19 mouse cellular contexts compared by ENCODE assay signal in genomic region chr9:98314059-98314650, GRCm38 (mm10). TPM values are rescaled to one million over a fixed set of nuclear protein-coding genes. Genes with fewer than 3 reads are reported as not detected.
DNase-seq lines count a peak whose midpoint lies in the region; ATAC-seq and TF ChIP-seq lines count a peak whose summit lies in the region.
"Had no signal": no experiment of that assay in that cellular context is flagged by ENCODE, and none has a peak within 500 bp of the region (broad histone marks: within the 10 kb centered on the region; RNA-seq: fewer than 3 reads in every experiment).

No protein-coding gene starts in this region.

- no peak overlapping the region for H3K9ac ChIP-seq in liver, adult 2 months (ENCODE audit: low read depth, low read length)
- H3K9ac ChIP-seq in forebrain, embryonic 12.5 days = no peak overlapping the region
- H3K9ac ChIP-seq: embryonic facial prominence, embryonic 15.5 days had no signal

- H3K9me3 ChIP-seq in forebrain, embryonic 12.5 days = no peaks in the 10 kb centered on the region
- H3K9me3 ChIP-seq: embryonic facial prominence, embryonic 15.5 days had no signal

- no peaks in the 10 kb centered on the region for H3K27me3 ChIP-seq in liver, adult 2 months (ENCODE audit: control insufficient read depth, insufficient read depth, low read length)
- no peaks in the 10 kb centered on the region for H3K27me3 ChIP-seq in myocyte (ENCODE audit: control insufficient read depth, insufficient read depth, insufficient read length)
- no peaks in the 10 kb centered on the region for H3K27me3 ChIP-seq in forebrain, embryonic 12.5 days
- H3K27me3 ChIP-seq: embryonic facial prominence, embryonic 15.5 days had no signal

- no peaks in the 10 kb centered on the region for H3K79me2 ChIP-seq in liver, adult 2 months (ENCODE audit: control insufficient read depth, insufficient read depth, low read length)
- no peaks in the 10 kb centered on the region for H3K79me2 ChIP-seq in myocyte (ENCODE audit: control insufficient read depth, insufficient read depth)

- peak overlapping the region; percentile 70 for H3K4me2 ChIP-seq in myocyte (ENCODE audit: low read depth)
- no peak overlapping the region for H3K4me2 ChIP-seq in forebrain, embryonic 12.5 days
- H3K4me2 ChIP-seq: embryonic facial prominence, embryonic 15.5 days had no signal

- H3K36me3 ChIP-seq in liver, adult 2 months (ENCODE audit: control insufficient read depth, insufficient read depth, low read length) = no peaks in the 10 kb centered on the region
- H3K36me3 ChIP-seq in myocyte (ENCODE audit: control insufficient read depth, insufficient read depth) = no peaks in the 10 kb centered on the region
- no peaks in the 10 kb centered on the region for H3K36me3 ChIP-seq in forebrain, embryonic 12.5 days (replicated peaks)
- H3K36me3 ChIP-seq: embryonic facial prominence, embryonic 15.5 days had no signal

- intact Hi-C loops in gastrocnemius, postnatal 14 days (cut with DNase I; ENCODE audit: low total_unique reads) = no loop called here

- no peak overlapping the region for H3K4me3 ChIP-seq in liver, adult 2 months (ENCODE audit: insufficient read depth, low read depth, low read length)
- no peak overlapping the region for H3K4me3 ChIP-seq in myocyte
- H3K4me3 ChIP-seq in forebrain, embryonic 12.5 days (replicated peaks) = no peak overlapping the region
- H3K4me3 ChIP-seq: embryonic facial prominence, embryonic 15.5 days; left cerebral cortex, adult 2 months had no signal

- DNase-seq in adrenal gland, adult 8-10 months = peak; percentile 15
- no peak for DNase-seq in adrenal gland, adult 18-20 months (ENCODE audit: low spot score in 2 of 2)
- DNase-seq in adrenal gland, postnatal 36 days = peak; percentile 26
- peak; percentile 15 for DNase-seq in liver, adult 2 months (ENCODE audit: extremely low read depth, low read depth, low spot score)
- DNase-seq in thymus, postnatal 36 days = no peak
- DNase-seq in gastrocnemius, postnatal 14 days = no peak
- DNase-seq: cerebellum, adult 11-12 months; heart, postnatal 10 days; kidney, adult 2 months; kidney, postnatal 36 days; lung, postnatal 36 days; midbrain, embryonic 14.5 days; right cerebral cortex, postnatal 25 days; thymus, adult 2 months had no signal

- peaks cover 7% of the 10 kb centered on the region for H3K4me1 ChIP-seq in liver, adult 2 months (ENCODE audit: control insufficient read depth, insufficient read depth, low read length)
- H3K4me1 ChIP-seq in forebrain, embryonic 12.5 days = peaks cover 5% of the 10 kb centered on the region
- H3K4me1 ChIP-seq: embryonic facial prominence, embryonic 15.5 days had no signal

- ATAC-seq in forebrain, embryonic 12.5 days (ENCODE audit: low FRiP score) = no peak
- ATAC-seq: hindbrain, postnatal 0 days had no signal

- no peak overlapping the region for H3ac ChIP-seq in myocyte (ENCODE audit: control insufficient read depth, insufficient read length)

- TF ChIP-seq CTCF in liver, adult 2 months (IDR thresholded peaks at IDR 0.05; ENCODE audit: low read depth, low read length) = no peak

- H3K27ac ChIP-seq in liver, adult 2 months (replicated peaks; ENCODE audit: insufficient read depth, low read depth, low read length) = no peak overlapping the region
- no peak overlapping the region for H3K27ac ChIP-seq in forebrain, embryonic 12.5 days
- H3K27ac ChIP-seq: embryonic facial prominence, embryonic 15.5 days; hindbrain, postnatal 0 days; left cerebral cortex, adult 2 months had no signal

- no peak for TF ChIP-seq POLR2A in liver, adult 2 months (IDR thresholded peaks at IDR 0.05; ENCODE audit: extremely low read depth, insufficient read depth, low read length)
- TF ChIP-seq POLR2A in myocyte (IDR thresholded peaks at IDR 0.05; ENCODE audit: insufficient read length, low read depth) = no peak

- WGBS in liver, adult 2 months = 71% methylated on average over 7 of the region's 7 CpGs
- WGBS in forebrain, embryonic 12.5 days = 87% methylated on average over 7 of the region's 7 CpGs

TF ChIP-seq in myocyte, 11 proteins besides CTCF, POLR2A, EP300 and RAD21:
- TF ChIP-seq CEBPB (IDR thresholded peaks at IDR 0.05; ENCODE audit: insufficient read depth, poor library complexity, severe bottlenecking) = no peak
- TF ChIP-seq USF1 (IDR thresholded peaks at IDR 0.05; ENCODE audit: low read depth) = no peak
- TF ChIP-seq REST (IDR thresholded peaks at IDR 0.05; ENCODE audit: insufficient read depth, insufficient read length) = no peak
- TF ChIP-seq TCF3 (IDR thresholded peaks at IDR 0.05; ENCODE audit: insufficient read length, low read depth) = no peak
- TF ChIP-seq MYOD1 (IDR thresholded peaks at IDR 0.05; ENCODE audit: control insufficient read depth in 1 of 3, insufficient read length in 2 of 3, low read depth in 2 of 3) = no peak
- no peak for TF ChIP-seq POLR2AphosphoS2 (IDR thresholded peaks at IDR 0.05; ENCODE audit: insufficient read length, low read depth)
- TF ChIP-seq SRF (IDR thresholded peaks at IDR 0.05; ENCODE audit: control insufficient read depth, insufficient read length, low read depth) = no peak
- TF ChIP-seq E2F4 (IDR thresholded peaks at IDR 0.05; ENCODE audit: insufficient read depth) = no peak
- TF ChIP-seq MYOG (IDR thresholded peaks at IDR 0.05; ENCODE audit: control insufficient read depth in 1 of 3, insufficient read depth in 1 of 3, insufficient read length in 2 of 3, low read depth in 2 of 3) = no peak
- no peak for TF ChIP-seq TCF12 (IDR thresholded peaks at IDR 0.05; ENCODE audit: insufficient read depth, poor library complexity, severe bottlenecking)
- TF ChIP-seq MAX (IDR thresholded peaks at IDR 0.05; ENCODE audit: low read depth) = no peak

RNA-seq across cellular contexts. Expression of gene Nmnat3, which starts 26.9 kb away (rescaled TPM):
- total RNA-seq in adrenal gland, adult 8-10 months (2022) = 10 to 100 TPM; 13.2 to 23.4 (median 19.4) TPM
- 10 to 100 TPM in 1 of 2 experiments, 1 to 10 TPM in 1; 9.8 to 13.6 TPM for total RNA-seq in adrenal gland, adult 18-20 months (2021)
- 10 to 100 TPM; 15.8 to 16.9 TPM for total RNA-seq in adrenal gland, postnatal 36 days (2021)
- 8.5 and 9.2 TPM in 2 replicates for total RNA-seq in liver, adult 2 months (2014; rRNA removed)
- 10.7 and 11.1 TPM in 2 replicates for polyA plus RNA-seq in liver, adult 2 months (2012; rRNA removed)
- 1.3 TPM for polyA plus RNA-seq in myocyte (2012; fragmentation: generic; extraction: Trizol)
- total RNA-seq in gastrocnemius, postnatal 14 days (2021) = 10 to 100 TPM; 11.5 to 11.7 TPM
- polyA plus RNA-seq in forebrain, embryonic 12.5 days (2016; fragmentation: Nextera tagmentation; extraction: Ambion mirVana) = 2.4 and 3.0 TPM in 2 replicates

Comparison
In these comparisons a context has a peak if more than half of its experiments do, and no peak if none do; other contexts are left out.
1. DNase-seq: peak in adrenal gland, adult 8-10 months (single experiment), adrenal gland, postnatal 36 days (2 of 2) and liver, adult 2 months (single experiment); none in adrenal gland, adult 18-20 months (0 of 2), thymus, postnatal 36 days (0 of 2) and gastrocnemius, postnatal 14 days (single experiment).